Mouse (Mus musculus): ENCODE data around the gene Vmn1r155.
"Not testable (repeated sequence)": the region's sequence is repeated elsewhere in the genome, so short reads cannot be mapped to it uniquely, and the experiment has no call there.

The Vmn1r155 gene

DNA sequence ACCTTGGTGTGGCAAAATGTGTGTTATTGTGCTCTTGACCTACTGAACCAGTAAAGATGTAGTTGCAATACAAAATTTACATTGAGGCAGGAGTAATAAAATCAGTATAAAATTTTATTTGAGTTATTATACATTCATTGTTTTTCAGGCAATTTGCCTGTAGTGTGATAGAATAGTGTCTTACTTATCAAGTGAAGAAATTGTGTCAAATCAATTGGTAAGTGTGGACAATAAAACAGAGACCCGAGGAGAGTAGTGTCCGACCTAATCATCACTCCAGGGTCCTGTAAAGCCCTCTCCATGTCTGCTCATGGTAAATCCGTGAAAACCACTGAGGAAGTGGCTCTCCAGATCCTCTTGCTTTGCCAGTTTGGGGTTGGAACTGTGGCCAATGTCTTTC lies at the start of gene Vmn1r155:
Vmn1r155 (plus strand) TSS at position 301 of the 400 bp plus-strand sequence.
- DNase-seq (ENCODE audit: low spot score), result not testable (repeated sequence)

DNA sequence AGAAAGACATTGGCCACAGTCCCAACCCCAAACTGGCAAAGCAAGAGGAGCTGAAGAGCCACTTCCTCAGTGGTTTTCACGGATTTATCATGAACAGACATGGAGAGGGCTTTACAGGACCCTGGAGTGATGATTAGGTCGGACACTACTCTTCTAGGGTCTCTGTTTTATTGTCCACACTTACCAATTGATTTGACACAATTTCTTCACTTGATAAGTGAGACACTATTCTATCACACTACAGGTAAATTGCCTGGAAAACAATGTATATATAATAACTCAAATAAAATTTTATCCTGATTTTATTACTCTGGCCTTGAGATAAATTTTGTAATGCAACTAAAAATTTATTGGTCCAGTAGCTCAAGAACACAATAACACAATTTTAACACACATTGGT lies 34.4 kb downstream of the Vmn1r155 start, which contains the start of gene Gm8693:
Gm8693 (minus strand) TSS at position 101 of the 400 bp plus-strand sequence.
- DNase-seq (ENCODE audit: low spot score), result not testable (repeated sequence)
